Mouse (Mus musculus) kidney, embryonic 14.5 days (tissue): ENCODE data around the gene Nup210. TPM values are rescaled to one million over a fixed set of nuclear protein-coding genes. Genes with fewer than 3 reads are reported as not detected.

Source experiments
- ATAC-seq: fragments of 200-750 bp; cut with Nextera tagmentation; 2 replicates; pipeline ENCODE4 v1.8.0; 2017; ENCODE audit warnings: moderate number of reproducible peaks, mild to moderate bottlenecking, moderate TSS enrichment, moderate library complexity; ENCODE audit not compliant: low FRiP score, low TSS enrichment
- H3K27ac ChIP-seq: fragments of 300-500 bp; sonication (generic); 2 replicates; pipeline ENCODE4 v1.5.1; 2014; ENCODE audit warnings: low read depth, mild to moderate bottlenecking, low read length, moderate library complexity, mixed read lengths
- H3K27me3 ChIP-seq: fragments of 300-500 bp; sonication (generic); 2 replicates; pipeline ENCODE4 v1.6.1; 2014; ENCODE audit warnings: mild to moderate bottlenecking, low read length; ENCODE audit not compliant: control insufficient read depth, insufficient read depth
- H3K36me3 ChIP-seq: fragments of 300-500 bp; sonication (generic); 2 replicates; pipeline ENCODE4 v1.6.1; 2014; ENCODE audit warnings: low read length, mixed read lengths; ENCODE audit not compliant: control insufficient read depth, insufficient read depth
- H3K4me1 ChIP-seq: fragments of 300-500 bp; sonication (generic); 2 replicates; pipeline ENCODE4 v1.6.1; 2014; ENCODE audit warnings: low read length, mixed read lengths; ENCODE audit not compliant: control insufficient read depth, insufficient read depth
- H3K4me2 ChIP-seq: fragments of 300-500 bp; sonication (generic); replicated peaks from 2 replicates; pipeline ENCODE4 v1.6.1; 2014; ENCODE audit warnings: low read depth, mild to moderate bottlenecking, low read length
- H3K4me3 ChIP-seq: fragments of 300-500 bp; sonication (generic); 2 replicates; pipeline ENCODE4 v1.5.1; 2014; ENCODE audit warnings: mild to moderate bottlenecking, low read length
- H3K9ac ChIP-seq: fragments of 300-500 bp; sonication (generic); 2 replicates; pipeline ENCODE4 v1.6.1; 2014; ENCODE audit warnings: low read depth, mild to moderate bottlenecking, low read length, moderate library complexity
- H3K9me3 ChIP-seq: fragments of 300-500 bp; sonication (generic); 2 replicates; pipeline ENCODE4 v1.6.1; 2016; ENCODE audit warnings: low read length; ENCODE audit not compliant: control insufficient read depth
- WGBS: fragments of 180-500 bp; shearing (Covaris S2); extraction: QIAGEN DNeasy Blood & Tissue Kit; methylation state at CpG from one replicate; pipeline ENCODE4 v1.1.7; 2014; 5-methylcytosine and 5-hydroxymethylcytosine counted together
- polyA plus RNA-seq: library from polyadenylated mRNA; unstranded; fragments of >200 nt; fragmentation: Nextera tagmentation; extraction: Ambion mirVana; gene quantifications from 2 replicates; pipeline ENCODE4 v1.2.1, GENCODE M21; 2014

Gene Nup210
- polyA plus RNA-seq, 1 experiment from 2014 or later: 30.6 TPM

DNA sequence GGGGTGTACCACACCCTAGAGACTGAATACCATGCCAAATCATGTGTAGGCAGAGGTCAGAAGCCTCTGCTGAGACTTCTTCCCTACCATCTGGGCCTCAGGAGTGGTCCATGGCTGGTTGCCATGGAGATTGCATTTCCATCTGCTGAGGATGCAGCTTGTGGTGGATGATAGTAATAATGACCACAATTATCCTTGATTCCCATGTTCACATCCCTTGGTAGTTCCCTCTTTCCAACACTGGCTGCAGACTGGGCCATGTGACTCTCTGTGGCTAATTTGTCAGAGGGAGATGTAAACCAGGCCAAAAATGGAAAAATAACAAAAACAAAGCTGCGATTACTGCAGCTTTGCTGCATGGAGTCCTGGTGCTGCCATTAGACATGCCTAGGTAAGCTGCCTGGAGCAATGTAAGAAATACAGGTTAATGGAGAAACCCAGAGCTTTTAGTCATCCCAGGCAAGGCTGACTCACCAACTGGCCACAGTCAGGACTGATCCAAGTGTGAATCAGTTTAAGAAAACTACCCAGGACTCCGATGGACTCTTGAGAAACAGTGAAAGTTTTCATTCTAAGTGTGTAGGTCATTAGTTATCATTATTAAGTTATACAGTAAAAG, 30.6 kb upstream of the Nup210 start:
- H3K4me1 ChIP-seq: peaks cover 17% of the 10 kb centered on the region; the same call in 1 of the 2 replicates
- no peak overlapping the region for H3K27ac ChIP-seq
- peak; percentile 38; the same call in 1 of the 2 replicates for ATAC-seq
- 71% methylated on average over 2 of the region's 2 CpGs for WGBS
- H3K4me3 ChIP-seq: no peak overlapping the region
- H3K4me2 ChIP-seq: no peak overlapping the region
- H3K9ac ChIP-seq: no peak overlapping the region
- H3K36me3 ChIP-seq: no peaks in the 10 kb centered on the region
- no peaks in the 10 kb centered on the region; the same call in 1 of the 2 replicates for H3K9me3 ChIP-seq
- no peaks in the 10 kb centered on the region for H3K27me3 ChIP-seq

DNA sequence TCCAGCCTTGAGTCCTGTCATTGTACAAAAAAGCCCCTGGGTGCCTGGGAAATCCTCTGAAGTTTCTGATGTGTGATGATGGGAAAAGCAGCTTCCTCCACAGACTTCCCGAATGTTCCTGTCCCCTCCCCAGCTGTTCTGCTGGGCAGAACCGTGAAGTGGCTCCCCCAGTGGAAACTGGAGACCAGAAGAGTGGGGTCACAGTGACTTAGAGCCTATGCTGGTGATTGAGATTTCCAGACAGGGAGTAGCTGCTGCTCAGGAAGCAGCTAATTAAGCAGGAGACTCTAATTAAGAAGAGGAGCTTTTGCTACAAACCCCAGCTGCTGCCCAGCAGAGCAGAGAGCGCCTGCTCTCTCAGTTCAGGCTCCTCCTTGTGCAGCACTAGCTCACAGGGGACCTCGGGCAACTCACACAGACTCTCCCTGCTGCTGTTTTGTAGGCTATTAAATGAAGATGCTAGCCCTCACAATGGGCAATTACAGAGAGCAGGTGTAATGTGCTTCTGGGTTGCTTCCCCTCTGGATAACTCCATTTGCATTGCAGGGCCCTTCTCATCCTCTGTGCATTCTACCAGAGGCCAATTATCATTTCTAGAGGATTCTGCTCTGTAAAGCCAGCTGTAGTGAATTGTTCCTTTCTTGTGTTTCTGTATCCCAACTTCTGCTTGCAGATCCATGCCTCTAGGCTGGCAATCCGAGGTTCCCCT, 30.0 kb upstream of the Nup210 start:
- Histone ChIP-seq H3K27me3 (no peaks in the 10 kb centered on the region), H3K36me3 (no peaks in the 10 kb centered on the region), H3K9ac (no peak overlapping the region), H3K9me3 (no peaks in the 10 kb centered on the region; the same call in 1 of the 2 replicates), H3K4me3 (no peak overlapping the region), H3K4me2 (no peak overlapping the region), H3K4me1 (peaks cover 17% of the 10 kb centered on the region; the same call in 1 of the 2 replicates), H3K27ac (peak overlapping the region; percentile 62)
- ATAC-seq: peak; percentile 53; the same call in 1 of the 2 replicates
- WGBS: 14% methylated on average over 5 of the region's 5 CpGs

DNA sequence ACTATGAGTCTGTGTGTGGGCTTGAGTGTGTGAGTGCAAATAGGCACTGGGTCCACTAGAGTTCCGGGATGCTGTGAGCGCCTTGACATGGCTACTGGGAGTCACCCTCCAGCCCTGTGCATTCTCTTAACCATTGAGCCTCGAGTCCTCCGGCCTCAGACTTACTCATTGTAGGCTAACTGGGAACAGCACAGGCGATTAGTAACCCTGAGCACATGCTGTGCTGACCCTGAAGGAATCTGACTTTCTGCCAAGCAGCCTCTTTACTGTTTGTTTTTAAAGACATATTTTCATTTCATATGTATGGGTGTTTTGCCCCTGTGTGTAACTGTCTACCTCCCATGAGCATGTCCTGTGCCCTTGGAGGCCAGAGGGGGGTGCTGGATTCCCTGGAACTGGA, 28.9 kb upstream of the Nup210 start:
- Histone ChIP-seq H3K27ac (0 out of 2 replicates have a peak overlapping the region, but pooled peaks have one; percentile 5), H3K9me3 (no peaks in the 10 kb centered on the region; the same call in 1 of the 2 replicates), H3K4me1 (peaks cover 17% of the 10 kb centered on the region; the same call in 1 of the 2 replicates), H3K9ac (no peak overlapping the region), H3K36me3 (no peaks in the 10 kb centered on the region), H3K27me3 (no peaks in the 10 kb centered on the region), H3K4me3 (no peak overlapping the region), H3K4me2 (no peak overlapping the region)
- ATAC-seq: 0 out of 2 replicates have a peak, but pooled peaks have one; percentile 14
- 70% methylated on average over 5 of the region's 5 CpGs for WGBS

DNA sequence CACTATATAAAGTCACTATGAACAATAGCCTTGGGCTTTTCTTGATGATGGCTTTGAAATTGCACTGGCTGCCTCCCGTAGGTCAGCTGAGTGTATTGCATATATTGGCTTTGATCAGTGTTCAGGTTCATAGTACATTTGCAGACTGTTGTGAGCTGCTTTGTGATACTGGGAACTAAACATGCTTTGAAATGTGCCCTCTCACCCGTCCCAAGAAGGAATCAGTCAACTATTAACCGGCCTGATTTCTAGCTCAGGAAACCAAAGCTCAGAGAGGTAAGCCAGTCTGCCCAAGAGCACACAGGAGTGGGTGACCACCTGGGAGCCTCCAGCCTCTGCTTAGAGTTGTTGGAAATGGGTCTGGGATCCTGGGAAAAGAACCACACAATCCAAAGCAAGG, 28.4 kb upstream of the Nup210 start:
- Histone ChIP-seq H3K36me3 (no peaks in the 10 kb centered on the region), H3K9ac (no peak overlapping the region), H3K9me3 (no peaks in the 10 kb centered on the region; the same call in 1 of the 2 replicates), H3K27me3 (no peaks in the 10 kb centered on the region), H3K4me1 (peaks cover 17% of the 10 kb centered on the region; the same call in 1 of the 2 replicates), H3K4me3 (no peak overlapping the region), H3K4me2 (no peak overlapping the region), H3K27ac (0 out of 2 replicates have a peak overlapping the region, but pooled peaks have one; percentile 5)
- ATAC-seq: 0 out of 2 replicates have a peak, but pooled peaks have one; percentile 41
- 51% methylated on average over 3 of the region's 3 CpGs for WGBS

DNA sequence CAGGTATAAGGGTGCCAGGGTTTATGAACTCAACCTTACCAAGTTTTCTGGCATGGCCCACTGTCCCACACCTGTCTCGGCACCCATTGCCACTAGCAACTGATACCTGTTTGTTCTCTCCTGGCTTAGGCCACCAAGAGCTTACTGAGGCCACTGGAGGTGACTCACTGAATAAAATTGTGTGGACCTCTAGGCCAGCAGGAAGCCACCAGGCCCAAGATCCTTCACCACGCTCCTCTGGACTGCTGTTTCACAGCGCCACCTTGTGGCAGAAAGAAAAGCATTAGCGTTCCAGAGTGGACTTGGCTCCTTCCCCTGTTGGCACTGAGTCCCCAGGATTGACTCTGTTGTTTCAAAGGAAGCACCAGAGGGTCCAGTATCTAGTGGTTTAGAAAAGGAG, 23.2 kb upstream of the Nup210 start:
- Histone ChIP-seq H3K4me1 (no peaks in the 10 kb centered on the region), H3K27ac (no peak overlapping the region), H3K36me3 (no peaks in the 10 kb centered on the region), H3K9me3 (no peaks in the 10 kb centered on the region), H3K4me2 (no peak overlapping the region), H3K4me3 (no peak overlapping the region), H3K9ac (no peak overlapping the region), H3K27me3 (no peaks in the 10 kb centered on the region)
- WGBS: 27% methylated on average over 4 of the region's 4 CpGs
- 0 out of 2 replicates have a peak, but pooled peaks have one; percentile 62 for ATAC-seq

DNA sequence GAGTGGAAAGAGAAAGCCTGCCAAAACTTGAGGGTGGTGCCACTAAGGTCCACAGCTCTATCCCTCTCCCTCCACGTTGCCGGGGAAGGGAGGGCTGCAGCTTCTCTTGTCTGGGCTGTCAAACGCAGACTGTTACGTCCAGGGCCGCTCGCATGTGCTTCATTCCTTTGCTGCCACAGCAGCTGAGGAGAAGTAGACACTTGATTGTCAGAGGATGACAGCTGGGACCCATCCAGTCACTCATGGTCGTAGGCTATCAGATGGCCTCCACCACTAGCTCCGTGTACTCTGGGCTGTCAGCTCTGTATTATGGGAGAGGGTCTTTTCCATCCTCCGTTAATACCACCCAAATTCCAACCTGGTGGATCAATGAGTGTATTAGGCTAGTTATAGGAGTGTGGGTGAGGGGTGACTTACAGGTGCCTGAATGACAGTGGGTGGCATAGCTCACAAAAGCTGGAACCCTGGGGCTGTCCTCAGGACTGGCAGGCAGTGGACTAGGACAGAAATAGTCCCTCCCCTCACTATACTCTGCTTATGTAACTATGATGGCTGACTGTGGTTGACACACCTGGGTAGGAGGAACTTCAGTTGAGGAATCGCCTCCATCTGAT, 20.8 kb upstream of the Nup210 start:
- H3K27me3 ChIP-seq: no peaks in the 10 kb centered on the region
- 77% methylated on average over 10 of the region's 10 CpGs for WGBS
- H3K4me1 ChIP-seq: no peaks in the 10 kb centered on the region
- H3K9me3 ChIP-seq: no peaks in the 10 kb centered on the region
- H3K9ac ChIP-seq: no peak overlapping the region
- ATAC-seq: no peak
- H3K4me3 ChIP-seq: no peak overlapping the region
- no peak overlapping the region for H3K27ac ChIP-seq
- H3K36me3 ChIP-seq: no peaks in the 10 kb centered on the region
- H3K4me2 ChIP-seq: no peak overlapping the region

DNA sequence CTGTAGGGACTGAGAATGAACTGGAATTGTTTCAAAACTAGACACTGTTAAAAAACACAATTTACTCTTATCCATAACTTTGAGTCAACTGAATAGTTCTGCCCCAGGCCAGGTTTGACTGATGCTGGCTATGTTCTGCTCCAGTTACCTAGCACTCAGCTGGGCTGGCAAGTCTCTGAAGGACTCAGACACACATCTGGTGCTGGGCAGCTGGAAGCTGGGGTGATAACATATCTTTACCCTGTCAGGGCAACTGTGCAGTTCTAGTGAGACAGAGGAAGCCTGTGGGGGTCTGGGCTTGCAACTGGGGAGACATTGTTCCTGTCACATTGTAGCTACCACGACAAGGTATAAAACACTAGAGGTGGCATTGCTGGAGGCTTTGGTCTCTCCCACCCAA, 14.2 kb upstream of the Nup210 start:
- no peaks in the 10 kb centered on the region for H3K27me3 ChIP-seq
- H3K4me2 ChIP-seq: no peak overlapping the region
- H3K36me3 ChIP-seq: no peaks in the 10 kb centered on the region
- no peaks in the 10 kb centered on the region for H3K9me3 ChIP-seq
- H3K27ac ChIP-seq: no peak overlapping the region
- H3K4me1 ChIP-seq: no peaks in the 10 kb centered on the region
- WGBS: 41% methylated on average over 1 of the region's 1 CpGs
- H3K9ac ChIP-seq: no peak overlapping the region
- ATAC-seq: no peak
- H3K4me3 ChIP-seq: no peak overlapping the region

DNA sequence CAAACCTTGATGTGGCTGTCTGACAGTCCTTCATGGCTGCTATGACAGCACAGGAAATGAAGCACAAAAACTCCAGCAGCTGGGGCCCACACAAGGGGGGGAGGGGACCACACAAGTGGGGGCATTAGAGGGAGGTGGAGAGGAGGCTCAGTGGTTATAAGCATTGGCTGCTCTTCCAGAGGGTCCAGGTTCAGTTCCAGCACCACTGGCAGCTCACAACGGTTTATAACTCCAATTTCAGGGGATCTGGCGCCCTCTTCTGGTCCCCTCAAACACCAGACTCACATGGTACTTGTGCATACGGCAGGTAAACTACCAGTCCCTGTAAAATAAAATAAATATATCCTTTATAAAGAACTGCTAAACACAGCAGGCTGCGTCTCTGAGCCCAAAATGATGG, 12.4 kb upstream of the Nup210 start:
- Histone ChIP-seq H3K36me3 (no peaks in the 10 kb centered on the region), H3K9me3 (no peaks in the 10 kb centered on the region), H3K9ac (no peak overlapping the region), H3K27me3 (no peaks in the 10 kb centered on the region), H3K4me3 (no peak overlapping the region), H3K27ac (no peak overlapping the region), H3K4me1 (no peaks in the 10 kb centered on the region), H3K4me2 (no peak overlapping the region)
- ATAC-seq: no peak
- 55% methylated on average over 4 of the region's 4 CpGs for WGBS

DNA sequence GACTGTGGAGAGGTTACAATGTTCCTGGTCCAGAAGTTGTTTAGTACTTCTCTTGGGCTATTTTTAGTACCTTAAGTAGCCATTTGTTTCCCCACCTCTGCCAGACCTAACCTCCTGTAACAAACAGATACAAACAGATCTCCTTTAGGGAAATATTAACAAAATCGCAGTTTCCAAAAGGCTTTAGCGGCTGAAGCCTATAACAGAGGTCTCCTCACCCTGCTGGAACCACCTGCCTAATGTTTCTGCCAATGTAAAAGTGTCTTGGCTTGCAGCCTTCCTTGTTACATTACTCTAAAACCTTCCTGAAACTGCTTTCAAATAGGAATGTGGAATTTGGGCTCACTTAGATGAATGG, 8.6 kb upstream of the Nup210 start:
- Histone ChIP-seq H3K4me2 (no peak overlapping the region), H3K9me3 (no peaks in the 10 kb centered on the region), H3K4me1 (no peaks in the 10 kb centered on the region), H3K27me3 (no peaks in the 10 kb centered on the region), H3K36me3 (no peaks in the 10 kb centered on the region), H3K9ac (no peak overlapping the region), H3K4me3 (no peak overlapping the region), H3K27ac (no peak overlapping the region)
- WGBS: 70% methylated on average over 2 of the region's 2 CpGs
- ATAC-seq: no peak
